Mouse (Mus musculus) olfactory bulb, adult 2 months (tissue): ENCODE results near the gene Cacna1c. TPM values are rescaled to one million over a fixed set of nuclear protein-coding genes. Genes with fewer than 3 reads are reported as not detected.
A peak's percentile ranks its signal among the peaks of the same experiment; 100 is the strongest.

Source experiments
- H3K27ac ChIP-seq: fragments of 200-500 bp; 2 replicates; pipeline ENCODE4 v1.5.1; 2012; ENCODE audit warnings: low read depth, low read length; ENCODE audit not compliant: insufficient read depth
- H3K4me1 ChIP-seq: fragments of 200-500 bp; 2 replicates; pipeline ENCODE4 v1.6.1; 2012; ENCODE audit warnings: low read length; ENCODE audit not compliant: control insufficient read depth, insufficient read depth
- H3K4me3 ChIP-seq: fragments of 200-500 bp; 2 replicates; pipeline ENCODE4 v1.5.1; 2012; ENCODE audit warnings: mild to moderate bottlenecking, low read depth, low read length, moderate library complexity; ENCODE audit not compliant: insufficient read depth
- CTCF ChIP-seq: fragments of 200-500 bp; IDR thresholded peaks from 2 replicates; pipeline ENCODE4 v1.5.1; 2012; ENCODE audit warnings: low read depth, mild to moderate bottlenecking, low read length, moderate library complexity; ENCODE audit not compliant: insufficient read depth
- POLR2A ChIP-seq: fragments of 200-500 bp; IDR thresholded peaks from 2 replicates; pipeline ENCODE4 v1.6.1; 2012; ENCODE audit warnings: mild to moderate bottlenecking, low read depth, low read length, moderate library complexity; ENCODE audit not compliant: insufficient read depth
- WGBS: fragments of 180-500 bp; shearing (Covaris S2); methylation state at CpG from one replicate; pipeline ENCODE4 v1.1.7; 2018; 5-methylcytosine and 5-hydroxymethylcytosine counted together
- polyA plus RNA-seq: library from polyadenylated mRNA; stranded (reverse); fragments of >200 nt; gene quantifications from 2 replicates; pipeline ENCODE4 v1.2.4, GENCODE M21; 2012; ENCODE audit warnings: low replicate concordance; ENCODE audit not compliant: missing spikeins, insufficient read depth, insufficient read length

Gene Cacna1c
- polyA plus RNA-seq = 35.8 TPM in 1 of 2 replicates, not detected in the other

DNA sequence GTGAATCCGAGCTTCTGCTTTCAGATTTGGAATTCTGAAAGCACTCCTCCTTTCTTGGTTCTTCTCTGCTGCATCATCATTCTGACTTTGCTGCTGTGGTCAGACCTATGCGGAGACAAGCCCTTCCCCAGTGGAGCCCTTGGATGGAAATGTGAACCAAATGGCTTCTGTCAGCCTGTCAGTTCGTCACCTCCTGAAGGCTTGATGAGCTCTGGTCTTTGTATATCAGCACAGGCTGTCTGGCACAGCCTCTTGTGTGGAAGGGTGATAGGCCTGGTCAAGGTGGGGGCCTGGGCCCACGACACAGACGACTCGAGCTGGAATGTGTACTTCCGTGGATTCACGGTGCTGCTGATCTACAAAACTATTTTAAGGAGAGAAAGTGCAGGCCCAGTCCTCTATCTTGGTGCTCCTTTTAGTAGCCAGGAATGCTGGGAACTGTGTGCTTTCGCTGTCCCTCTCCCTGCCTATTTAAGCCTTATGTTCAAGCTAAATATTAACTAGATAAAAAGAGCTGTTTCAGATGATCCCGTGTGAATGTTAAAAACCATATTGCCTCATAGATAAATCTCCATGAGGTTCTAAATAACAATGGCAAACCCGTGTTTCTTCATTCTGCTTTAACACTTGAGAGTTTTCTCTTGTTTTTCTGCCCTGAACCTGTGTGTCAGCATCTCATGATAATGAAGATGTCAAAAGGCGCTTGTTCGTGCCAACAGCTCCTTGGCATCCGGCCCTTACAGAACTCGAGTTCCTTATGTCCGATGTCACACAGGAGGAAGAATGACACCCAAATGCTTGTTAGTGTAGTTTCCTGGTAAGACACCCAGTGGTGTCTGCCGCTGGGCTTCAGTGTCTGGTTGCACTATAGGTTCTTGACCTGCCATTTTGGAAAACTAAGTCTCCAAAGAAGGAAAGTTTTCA lies at the start of gene Cacna1c:
TSS of gene Cacna1c (minus strand) at position 37 of the 924 bp plus-strand sequence.
- Histone ChIP-seq H3K4me3 (no peak within 1 kb of the TSS), H3K27ac (no peak within 1 kb of the TSS), H3K4me1 (peaks cover 13% of the 10 kb centered on the region)
- no peak for TF ChIP-seq CTCF
- no peak for TF ChIP-seq POLR2A
- 75% methylated on average over 17 of the region's 17 CpGs for WGBS

DNA sequence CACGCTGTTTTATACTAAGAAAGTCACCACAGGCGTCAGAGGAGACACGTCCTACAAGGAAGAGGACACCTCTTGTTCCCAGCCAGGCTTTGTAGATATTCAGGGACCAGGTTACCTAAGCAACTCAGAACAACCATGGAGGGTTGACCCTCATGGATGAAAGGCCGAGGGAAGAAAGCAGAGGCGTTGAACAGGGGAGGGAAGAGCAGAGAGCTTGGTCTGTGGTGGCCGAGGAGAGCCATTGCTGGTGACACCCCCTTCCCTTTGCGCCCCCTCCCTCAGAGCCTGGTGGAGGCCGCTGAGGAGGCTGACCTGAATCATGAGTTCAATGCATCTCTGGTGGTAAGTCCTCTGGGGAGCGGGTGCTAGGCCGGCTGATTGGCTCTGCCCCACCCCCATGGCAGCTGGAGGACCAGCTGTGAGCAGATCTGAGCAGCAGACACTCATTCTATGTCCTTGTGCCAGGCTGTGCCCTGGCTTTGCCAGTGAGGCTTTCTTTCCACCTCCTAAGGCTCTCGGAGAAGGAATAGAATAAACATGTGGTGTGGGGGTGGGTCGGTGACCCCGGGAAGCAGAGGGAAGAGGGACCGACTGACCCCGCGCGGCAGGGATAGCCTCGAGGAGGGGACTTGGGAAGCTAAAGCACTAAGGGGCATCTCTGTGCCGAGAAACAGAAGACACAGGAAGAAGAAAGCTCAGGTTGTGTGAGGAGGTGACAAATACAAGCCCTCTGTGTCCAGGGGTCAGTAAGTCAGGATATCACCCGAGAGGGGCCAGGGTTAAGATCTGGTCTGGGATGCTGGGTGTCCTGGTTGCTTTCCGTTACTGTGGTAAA lies 44.9 kb upstream of the Cacna1c start:
- peaks cover 34% of the 10 kb centered on the region for H3K4me1 ChIP-seq
- 57% methylated on average over 21 of the region's 21 CpGs for WGBS
- TF ChIP-seq CTCF (no peak), POLR2A (no peak)
- H3K27ac ChIP-seq = peak overlapping the region; percentile 42
- no peak overlapping the region for H3K4me3 ChIP-seq

DNA sequence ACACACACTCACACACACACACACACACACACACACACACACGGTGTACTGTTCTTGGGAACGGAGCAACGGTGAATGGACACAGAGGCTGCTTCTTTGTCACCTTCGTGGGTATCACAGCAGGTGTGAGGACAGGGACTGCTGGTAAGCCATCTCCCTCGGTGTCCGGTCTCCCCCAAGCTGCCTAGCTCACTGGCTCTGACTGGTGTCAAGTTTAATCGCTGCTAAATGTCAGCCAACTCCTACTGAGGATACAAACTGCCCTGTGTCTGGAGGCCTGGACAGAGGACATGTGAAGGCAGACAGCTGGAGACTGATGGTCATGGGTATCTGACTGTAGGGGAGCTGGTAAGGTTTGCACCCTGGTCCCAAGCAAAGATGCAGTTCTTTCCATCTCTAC lies 44.0 kb upstream of the Cacna1c start:
- 87% methylated on average over 7 of the region's 7 CpGs for WGBS
- peaks cover 36% of the 10 kb centered on the region for H3K4me1 ChIP-seq

DNA sequence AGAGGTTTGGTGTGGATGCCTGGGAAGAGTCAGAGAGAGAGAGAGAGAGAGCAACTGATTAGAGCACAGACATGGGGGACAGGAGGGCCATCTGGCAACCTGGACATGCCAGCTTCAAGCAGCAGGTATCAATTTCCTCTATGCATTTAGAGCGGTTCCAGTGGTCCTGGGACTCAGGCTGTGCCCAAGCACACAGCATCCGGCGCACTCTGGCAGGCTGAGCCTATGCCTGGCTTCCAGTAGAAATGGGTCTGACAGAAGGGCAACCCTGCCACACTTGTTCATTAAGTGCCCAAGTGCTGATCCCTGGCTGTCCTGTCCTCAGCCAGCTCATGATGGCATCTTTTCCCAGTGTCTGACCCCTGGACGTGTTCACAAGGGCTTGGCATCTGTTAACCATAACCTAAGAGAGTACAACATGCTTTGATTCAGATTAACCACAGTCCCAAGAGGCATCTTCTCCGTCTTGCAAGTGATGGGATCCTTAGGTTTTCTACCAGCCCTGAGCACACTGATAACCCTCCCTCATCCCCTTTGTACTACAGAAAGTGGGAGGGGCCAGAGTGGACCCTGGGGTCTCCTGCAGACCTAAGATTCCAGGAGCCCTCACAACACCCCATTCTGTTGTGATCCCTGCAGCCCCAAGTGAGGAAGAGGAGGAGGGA lies 43.3 kb upstream of the Cacna1c start:
- peaks cover 36% of the 10 kb centered on the region for H3K4me1 ChIP-seq
- TF ChIP-seq POLR2A (no peak), CTCF (no peak)
- no peak overlapping the region for H3K27ac ChIP-seq
- 94% methylated on average over 5 of the region's 5 CpGs for WGBS
- H3K4me3 ChIP-seq = no peak overlapping the region

More for the DNA sequence above, 44.0 kb upstream of the Cacna1c start:
- Histone ChIP-seq H3K27ac (no peak overlapping the region), H3K4me3 (no peak overlapping the region)
- TF ChIP-seq CTCF (no peak), POLR2A (no peak)

DNA sequence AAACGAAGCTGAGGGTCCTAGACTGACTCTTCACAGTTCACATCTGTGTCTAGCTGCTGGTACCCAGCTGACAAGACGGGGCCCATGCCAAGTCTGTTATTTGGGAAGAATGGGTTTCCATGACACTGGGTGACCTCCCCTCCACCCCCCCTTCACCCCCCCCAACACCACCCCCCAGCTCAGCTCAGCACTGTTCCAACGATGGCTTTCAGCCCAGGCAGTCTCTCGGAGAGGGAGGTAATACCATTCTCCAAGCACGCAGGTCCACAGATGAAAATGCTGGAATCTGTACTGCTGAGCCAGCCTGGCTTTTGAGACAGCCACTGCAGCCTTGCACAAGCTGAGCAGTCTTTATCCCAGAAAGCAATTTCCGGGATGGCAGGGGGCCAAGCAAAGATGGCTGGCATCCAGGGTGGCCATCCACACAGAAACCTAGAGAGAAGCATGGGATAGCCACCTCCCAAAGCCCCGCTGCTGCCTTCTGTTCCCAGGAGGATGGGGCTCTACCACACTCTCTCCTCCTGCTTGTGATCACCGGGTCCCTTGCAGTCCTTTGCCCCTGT lies 41.3 kb upstream of the Cacna1c start:
- WGBS = 32% methylated on average over 8 of the region's 8 CpGs

DNA sequence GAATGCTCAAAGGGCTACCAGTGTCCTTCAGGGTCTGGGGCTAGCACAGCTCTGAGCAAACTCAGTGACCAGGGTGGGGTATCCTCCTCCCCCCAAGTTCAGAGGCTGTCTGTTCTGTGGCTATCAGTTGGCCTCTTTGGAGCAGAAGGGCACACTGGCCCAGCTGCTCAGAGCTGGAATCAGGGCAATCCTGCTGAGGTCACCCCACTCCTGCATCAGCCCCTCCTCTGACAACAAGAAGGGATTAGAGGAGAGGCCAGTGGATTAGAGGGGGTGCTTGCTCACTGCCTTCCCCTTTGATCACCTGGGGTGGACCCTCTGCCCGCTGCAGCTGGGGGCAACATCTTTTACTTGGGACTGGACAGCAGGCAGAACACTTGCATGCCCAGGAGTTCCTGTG lies 40.0 kb upstream of the Cacna1c start, which contains the start of gene Cacna2d4:
TSS of gene Cacna2d4 (plus strand) at position 286 of the 400 bp plus-strand sequence.
- H3K4me1 ChIP-seq = peaks cover 28% of the 10 kb centered on the region
- no peak within 1 kb of the TSS for H3K27ac ChIP-seq
- TF ChIP-seq POLR2A (no peak), CTCF (no peak)
- H3K4me3 ChIP-seq = no peak within 1 kb of the TSS
- 62% methylated on average over 1 of the region's 1 CpGs for WGBS

More for the DNA sequence above, 41.3 kb upstream of the Cacna1c start:
- no peak for TF ChIP-seq CTCF
- no peak for TF ChIP-seq POLR2A
- H3K4me3 ChIP-seq = no peak overlapping the region
- H3K27ac ChIP-seq = no peak overlapping the region
- peaks cover 36% of the 10 kb centered on the region for H3K4me1 ChIP-seq

DNA sequence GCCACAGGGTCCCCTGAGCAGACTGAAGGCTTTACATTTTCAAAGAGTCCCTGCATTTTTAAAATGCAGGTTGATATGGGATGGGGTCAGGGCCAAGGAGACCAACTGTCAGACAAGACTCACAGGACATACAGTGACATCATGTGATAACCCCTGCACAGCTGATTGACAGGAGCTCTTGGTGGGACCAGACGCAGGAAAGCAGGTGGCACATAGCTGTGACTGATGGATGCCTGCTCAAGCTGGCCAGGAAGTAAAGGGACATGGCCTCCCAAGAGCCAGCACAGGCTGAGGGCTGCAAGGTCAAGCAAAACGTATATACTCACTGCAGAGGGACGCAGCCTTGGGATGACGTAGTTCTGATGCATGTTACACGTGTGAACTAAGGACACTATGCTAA lies 39.2 kb upstream of the Cacna1c start:
- TF ChIP-seq CTCF = no peak
- TF ChIP-seq POLR2A = no peak

DNA sequence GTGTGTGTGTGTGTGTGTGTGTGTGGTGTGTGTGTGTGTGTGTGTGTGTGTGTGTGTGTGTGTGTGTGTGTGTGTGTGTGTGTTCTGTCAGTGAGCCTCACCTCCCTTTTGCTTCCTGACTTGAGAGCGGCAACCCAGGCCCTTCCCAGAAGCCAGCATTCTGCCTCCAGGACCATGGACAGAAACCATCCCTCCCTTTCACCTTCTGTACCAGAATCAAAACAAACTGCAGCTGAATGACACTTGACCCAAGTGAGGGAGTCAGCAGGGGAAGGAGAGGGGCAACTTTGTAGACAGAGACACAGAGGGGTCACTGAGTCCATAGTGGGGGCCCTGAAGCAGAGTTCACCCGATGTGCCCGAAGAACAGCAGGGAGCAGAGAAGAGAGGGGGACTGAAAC lies 36.8 kb upstream of the Cacna1c start:
- H3K4me1 ChIP-seq = peaks cover 33% of the 10 kb centered on the region
- no peak overlapping the region for H3K27ac ChIP-seq
- TF ChIP-seq CTCF (no peak), POLR2A (no peak)
- WGBS = 75% methylated on average over 3 of the region's 3 CpGs
- H3K4me3 ChIP-seq = no peak overlapping the region

More for the DNA sequence above, 39.2 kb upstream of the Cacna1c start:
- H3K4me1 ChIP-seq = peaks cover 21% of the 10 kb centered on the region
- H3K4me3 ChIP-seq = no peak overlapping the region
- no peak overlapping the region for H3K27ac ChIP-seq
- WGBS = 91% methylated on average over 5 of the region's 5 CpGs
